Mouse (Mus musculus): ENCODE data around the gene Tmtc2.

Gene Tmtc2

DNA sequence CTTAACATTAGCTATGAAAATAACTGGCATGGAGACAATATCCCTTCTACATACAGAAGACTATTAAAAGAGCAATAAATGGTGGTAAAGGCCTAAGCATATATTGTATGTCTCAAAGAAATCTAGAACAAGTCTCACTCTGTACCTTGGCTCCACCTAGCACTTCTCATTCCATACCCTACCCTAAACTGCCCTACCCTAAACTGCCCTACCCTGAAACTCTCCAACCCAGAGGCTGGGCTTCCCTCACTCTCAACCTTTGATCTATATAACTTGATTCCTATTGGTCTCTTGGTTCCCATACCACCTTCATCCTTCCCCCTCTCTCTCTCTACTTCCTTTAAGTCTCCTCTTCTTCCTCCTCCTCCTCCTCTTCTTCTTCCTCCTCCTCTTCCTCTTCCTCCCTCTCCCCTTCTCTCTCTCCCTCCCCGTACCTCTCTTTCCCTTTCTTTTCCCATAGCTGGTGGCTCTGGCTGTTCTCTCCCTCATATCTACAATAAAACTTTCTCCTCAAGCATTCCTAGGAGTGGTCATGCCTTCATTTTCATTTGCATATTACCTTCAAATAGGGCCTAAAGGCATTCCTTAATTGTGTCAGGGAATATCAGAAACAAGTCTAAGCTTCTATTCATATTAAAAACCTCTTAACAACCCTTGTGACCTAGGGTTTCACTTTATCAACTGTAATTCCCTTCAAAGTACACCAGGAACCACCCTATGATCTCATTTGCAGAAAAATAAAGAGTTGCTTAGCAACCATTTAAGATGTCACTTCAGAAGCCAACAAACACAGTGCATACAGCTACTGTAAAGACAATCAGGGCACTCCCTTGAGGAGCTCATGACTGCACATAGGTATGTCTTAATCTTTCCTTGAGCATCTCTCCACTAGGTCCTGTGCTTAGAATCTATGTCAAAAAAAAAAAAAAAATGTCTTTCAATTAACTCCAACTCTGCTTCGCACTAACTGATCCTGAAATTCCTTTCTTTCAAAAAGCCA, 29.9 kb downstream of the Tmtc2 start:
- no peak for DNase-seq

DNA sequence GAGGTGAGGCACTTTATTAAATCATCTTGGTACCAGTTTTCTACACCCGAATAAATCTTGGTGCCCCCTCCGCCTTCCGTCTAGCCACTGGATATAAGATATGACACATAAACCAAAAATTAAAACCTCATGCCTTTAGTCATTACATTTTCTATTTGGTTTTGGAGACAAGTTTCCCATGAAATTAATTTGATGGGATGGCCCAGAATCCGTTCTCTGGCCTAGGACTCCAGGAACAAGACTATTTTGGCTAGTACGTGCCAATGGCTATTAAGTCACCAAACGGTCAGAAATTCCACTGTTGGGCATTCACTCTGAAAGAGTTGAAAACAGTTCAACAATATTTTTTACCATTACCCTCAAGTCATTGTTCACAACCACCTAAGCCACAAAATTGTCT, 32.2 kb downstream of the Tmtc2 start:
- no peak for DNase-seq

DNA sequence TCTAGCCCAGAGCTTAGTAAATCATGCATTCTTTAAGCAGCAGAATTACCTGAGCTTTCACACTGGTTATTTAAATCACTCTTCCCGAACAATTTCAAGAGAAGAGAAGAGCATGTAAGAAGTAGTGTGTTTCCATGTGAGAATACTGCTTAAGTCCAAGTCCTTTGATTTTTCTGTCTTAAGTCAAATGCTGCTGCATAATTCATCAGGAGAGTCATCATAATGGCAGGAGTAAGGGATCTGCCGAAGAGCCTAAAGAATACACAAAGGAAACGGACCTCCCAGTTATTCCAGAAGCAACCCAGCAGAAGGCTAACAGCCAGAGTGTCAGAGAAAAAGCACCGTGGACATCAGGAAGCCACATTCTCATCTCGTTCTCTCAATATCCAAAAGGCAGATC, 34.6 kb downstream of the Tmtc2 start:
- no peak for DNase-seq

DNA sequence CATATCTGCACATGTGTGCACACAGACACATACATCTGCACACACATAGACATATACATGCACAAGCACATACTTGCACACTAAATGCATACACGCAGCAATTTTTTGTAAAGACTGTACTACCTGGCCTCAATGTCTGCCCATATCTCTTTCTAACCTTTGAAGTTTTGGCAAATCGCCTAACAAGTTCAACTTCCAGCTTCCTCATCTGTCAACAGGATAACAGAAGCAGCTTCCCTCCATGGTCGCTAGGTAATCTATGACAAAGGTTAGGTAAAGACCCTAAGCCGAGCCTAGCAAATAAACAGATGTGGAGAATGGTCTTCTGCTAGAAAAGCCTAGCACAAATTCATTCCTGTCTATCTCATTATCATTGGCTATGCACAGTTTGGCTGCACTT, 37.3 kb downstream of the Tmtc2 start:
- no peak for DNase-seq

DNA sequence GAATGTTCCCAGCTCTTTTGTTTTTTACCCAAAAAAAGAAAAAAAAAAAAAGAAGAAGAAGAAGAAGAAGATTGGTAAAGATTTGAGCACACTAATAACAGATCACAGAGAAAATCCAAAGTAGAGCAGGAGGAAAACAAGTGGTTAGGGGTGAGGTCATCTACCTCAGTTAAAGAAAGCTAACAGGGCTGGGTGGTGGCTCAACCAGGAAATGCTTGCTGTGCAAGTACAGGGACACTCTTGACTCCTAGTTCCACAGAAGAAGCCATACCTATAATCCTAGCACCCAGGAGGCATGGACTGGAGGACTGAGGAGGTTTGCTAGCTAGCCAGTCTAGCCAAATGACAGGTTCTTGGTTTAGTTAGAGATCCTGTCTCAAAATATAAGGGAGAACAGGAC, 38.4 kb downstream of the Tmtc2 start:
- DNase-seq: no peak

DNA sequence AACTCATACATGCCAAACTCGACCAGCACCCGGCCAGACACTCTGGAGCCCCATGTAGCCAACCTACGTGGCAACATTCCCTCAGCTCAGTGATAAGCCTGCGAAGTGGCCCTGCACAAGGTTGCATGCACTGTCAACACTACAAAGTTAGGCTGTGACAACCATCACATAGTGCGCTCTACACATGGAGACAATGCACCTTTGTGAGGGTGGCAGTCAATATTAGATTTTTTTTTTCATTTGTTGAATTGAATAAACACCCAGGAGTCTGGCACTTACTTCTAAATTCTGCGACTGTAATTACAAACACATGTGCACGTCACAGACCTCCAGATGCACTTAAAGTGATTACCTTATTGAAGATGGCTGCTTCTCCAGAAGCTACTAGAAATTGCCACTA, 41.5 kb downstream of the Tmtc2 start:
- no peak for DNase-seq

DNA sequence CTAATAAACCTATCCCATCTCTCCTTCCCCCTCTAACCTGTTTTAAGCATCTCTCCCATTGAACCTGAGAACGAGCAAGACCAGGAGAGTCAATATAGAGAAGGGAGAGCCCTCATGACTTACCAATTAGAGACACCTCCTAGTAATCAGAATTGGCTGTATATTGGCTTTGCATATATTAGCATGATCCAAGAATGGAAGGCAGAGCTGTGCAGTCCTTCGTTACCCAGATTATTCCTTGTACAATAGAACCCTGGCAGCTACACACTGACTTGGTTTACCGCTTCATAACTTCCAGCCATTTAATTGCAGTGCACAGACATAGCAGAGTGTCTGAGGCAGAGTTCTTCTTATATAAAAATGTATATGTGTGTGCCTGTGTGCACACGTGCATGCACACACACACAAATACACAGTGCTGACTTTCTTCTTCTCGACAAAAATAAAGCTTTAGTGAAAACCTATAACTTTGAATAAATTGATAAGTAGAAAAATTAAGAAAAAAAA, 42.2 kb downstream of the Tmtc2 start:
- no peak for DNase-seq

DNA sequence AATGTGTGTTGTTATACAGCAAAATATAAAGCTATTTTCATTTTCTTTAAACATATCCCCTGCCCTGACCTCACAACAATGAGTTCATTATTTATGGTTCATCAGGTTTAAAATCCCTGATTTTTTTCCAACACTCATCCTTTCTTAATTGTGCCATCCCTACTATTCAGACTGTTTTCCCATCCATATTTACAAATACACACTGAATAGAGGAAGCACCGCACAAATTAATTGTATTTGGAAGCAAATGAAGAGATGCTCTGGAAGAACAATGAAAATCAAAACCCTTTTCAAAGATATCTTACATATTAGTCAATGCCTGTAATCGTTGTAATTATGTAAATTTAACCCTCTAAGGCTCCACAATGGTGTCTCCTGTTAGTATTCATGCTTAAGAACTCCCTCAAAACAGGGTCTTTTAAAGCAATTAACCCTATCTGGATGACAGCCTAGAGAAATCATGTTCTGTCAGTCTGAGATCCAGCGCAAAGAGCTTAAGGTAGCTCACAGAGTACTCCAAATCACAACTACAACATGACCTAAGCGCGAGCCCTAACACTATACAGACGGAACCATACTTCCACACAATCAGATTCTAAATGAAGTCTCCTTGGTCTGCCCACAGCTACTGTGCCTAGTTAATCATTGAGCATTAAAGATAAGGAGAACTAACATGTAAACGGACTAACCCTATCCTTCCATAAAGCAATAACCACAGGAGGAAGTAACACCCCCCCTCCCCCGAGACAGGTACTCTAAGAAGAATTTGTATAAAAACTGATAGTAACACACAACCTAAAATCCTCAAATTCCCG, 43.0 kb downstream of the Tmtc2 start:
- no peak for DNase-seq

DNA sequence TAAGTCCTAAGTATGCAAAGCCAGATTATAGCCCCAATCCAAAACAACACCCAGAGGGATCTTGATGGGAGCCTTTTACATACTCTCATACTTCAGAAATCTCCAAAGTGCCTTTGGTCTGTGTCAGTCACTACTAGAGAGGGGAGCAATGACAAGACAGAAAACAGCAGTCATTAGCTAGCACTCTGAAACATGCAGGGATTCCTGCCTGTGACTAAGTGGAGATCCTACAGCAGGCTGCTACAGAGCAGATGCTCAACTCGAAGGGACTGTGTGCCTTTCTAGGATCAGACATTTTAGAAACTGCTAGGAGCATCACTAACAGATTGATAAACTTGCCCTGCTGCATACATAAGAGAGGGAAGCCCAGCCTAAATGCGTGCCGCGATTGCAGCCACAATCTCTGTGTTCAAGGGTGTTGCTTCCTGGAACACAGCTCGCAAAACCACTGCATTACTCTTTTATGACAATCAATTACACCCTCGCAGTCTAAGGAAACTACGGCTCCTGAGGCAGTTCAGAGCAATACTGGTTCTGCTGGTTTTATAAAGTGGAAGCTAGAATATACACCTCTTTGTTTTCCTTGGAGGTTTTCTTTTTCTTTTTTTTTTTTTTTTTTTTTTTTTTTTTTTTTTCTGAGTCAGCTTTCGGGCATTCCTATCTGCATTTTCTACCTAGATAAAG, 50.7 kb downstream of the Tmtc2 start:
- DNase-seq: no peak

DNA sequence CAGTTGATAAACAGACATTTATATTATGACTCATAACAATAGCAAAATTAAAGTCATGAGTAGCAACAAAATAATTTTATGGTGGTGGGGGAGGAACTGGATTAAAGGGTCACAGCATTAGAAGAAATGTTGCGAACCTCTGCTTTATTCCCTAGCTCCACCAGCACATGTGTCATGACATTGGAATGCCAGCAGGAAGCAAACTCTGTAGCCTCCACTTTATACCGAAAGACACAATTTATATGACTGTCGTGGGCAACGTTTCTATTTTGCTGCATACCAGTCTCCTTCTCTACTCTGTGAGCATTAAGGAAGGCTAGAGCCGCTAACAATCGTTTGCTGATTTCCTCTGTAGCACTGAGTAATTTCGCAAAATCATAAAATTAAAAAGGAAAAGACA, 51.8 kb downstream of the Tmtc2 start:
- DNase-seq: no peak

DNA sequence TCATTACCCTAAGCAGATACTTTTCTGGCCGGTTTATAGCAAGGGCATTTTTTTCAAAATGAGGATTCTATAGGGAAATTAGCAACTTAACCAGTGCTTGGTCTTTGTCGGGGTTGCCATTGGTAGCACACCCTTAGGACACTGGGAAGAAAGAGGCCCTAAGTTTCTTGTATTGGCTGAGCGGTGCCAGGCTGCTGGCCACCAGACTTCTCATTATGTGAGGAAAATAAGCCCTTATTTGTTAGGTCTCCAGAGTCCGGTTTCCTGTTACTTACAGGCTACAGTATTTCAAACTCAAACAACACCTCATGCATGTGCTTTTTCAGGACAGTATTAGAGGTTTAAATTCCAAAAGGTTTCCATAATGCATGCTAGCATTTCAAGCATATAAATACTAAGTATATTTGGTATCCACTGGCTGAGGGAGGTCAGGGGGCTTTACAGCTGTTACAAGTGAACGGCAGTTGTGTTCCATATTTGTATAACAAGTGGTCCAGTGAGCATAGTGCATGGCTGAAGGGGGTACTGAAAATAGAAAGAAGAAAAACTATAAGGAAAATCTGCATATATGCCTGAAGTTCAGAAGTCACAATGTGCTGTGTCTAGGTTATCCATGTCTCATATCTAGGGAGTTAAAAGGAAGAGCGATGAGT, 55.0 kb downstream of the Tmtc2 start:
- no peak for DNase-seq

DNA sequence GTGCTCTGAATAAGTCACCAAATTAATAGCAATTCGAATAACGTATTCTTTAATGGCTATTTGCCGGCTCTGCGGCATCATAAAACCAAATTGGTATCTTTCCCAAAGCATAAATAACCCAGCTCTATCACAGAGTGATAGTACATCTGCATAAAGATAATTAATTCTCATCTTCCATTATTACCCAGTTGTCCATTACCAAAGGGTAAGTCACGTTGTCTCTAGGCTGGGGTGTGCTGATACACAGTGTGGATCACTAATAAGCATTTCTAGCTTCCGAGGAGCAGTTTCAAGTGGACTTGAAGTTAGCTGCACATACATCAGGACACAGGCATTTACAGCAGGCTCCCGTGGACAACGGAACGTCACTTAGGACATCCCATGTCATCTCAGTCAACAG, 56.1 kb downstream of the Tmtc2 start:
- no peak for DNase-seq

DNA sequence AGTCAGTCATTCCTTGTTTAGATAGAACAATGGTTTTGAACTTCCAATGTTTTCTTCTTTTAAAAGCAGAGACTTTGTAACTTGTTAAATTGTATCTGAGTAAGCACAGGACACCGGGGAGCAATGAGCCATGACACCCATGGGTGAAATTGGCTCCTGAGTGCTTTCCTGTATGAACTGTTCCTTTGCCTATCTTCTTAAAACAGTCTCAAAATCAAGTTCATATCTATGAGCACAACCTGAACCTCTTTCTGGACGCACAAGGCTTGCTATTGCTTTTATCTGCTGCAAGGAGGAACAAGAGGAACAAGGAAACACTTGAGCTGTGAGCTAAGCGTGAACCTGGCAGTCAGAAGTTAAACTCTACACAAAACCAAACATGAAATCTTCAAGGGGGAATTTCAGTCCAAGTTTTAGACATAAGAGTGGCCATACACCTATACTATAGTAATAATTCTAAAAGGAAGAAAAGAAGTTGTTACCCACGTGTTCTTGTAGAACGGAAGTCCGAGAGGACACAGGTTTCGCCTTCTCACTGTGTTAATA, 60.4 kb downstream of the Tmtc2 start:
- no peak for DNase-seq

DNA sequence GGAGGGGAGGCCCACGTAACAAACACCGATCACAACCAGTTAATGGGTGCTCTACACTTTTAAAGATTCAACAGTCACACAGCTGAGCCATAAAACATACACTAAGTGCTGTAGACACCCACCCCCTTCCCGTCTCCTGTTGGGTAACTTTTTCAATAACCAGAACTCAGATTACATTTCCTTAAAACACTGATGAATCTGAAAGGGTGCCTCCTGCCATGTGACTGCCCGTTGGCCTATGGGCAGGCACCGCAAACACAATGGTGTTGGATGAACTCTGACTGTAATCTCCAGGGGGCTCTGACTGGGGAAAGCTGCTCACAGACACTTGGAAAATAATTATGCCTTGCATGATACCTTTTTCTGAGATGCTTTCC, 64.4 kb downstream of the Tmtc2 start:
- no peak for DNase-seq

DNA sequence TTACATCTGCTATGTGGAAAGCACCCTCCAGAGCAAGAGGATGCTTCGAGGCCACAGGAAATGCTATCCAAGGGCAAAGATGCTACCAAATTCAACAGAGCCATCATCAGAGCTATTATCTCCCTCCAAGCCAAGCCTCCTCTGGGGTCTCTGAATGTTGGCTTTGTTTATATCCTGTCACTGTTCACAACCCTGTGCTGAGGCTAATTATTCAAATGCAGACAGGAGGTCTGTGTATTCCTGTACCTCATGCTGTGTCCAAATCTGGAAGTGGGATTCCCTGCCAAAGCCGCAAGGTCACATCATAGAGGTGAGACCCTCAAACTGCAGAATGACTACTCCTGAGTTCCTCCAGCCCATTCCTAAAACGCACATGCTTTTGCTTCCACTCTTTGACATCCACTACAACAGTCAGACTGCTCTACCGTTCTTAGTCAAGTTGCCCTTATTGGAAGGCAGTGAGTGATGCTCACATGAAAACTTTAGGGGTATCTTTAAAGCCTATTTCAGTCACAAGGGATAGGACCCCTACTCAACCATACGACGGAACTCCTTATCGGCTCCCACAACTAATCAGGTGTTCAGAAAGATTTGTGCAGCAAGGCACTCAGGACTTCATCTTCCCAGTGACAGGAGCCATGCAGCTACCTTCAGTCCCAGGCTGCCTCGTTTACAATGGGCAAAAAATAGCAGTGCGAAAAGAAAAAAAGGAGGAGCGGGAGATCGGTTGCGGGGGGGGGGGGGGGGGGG, 64.9 kb downstream of the Tmtc2 start:
- no peak for DNase-seq

DNA sequence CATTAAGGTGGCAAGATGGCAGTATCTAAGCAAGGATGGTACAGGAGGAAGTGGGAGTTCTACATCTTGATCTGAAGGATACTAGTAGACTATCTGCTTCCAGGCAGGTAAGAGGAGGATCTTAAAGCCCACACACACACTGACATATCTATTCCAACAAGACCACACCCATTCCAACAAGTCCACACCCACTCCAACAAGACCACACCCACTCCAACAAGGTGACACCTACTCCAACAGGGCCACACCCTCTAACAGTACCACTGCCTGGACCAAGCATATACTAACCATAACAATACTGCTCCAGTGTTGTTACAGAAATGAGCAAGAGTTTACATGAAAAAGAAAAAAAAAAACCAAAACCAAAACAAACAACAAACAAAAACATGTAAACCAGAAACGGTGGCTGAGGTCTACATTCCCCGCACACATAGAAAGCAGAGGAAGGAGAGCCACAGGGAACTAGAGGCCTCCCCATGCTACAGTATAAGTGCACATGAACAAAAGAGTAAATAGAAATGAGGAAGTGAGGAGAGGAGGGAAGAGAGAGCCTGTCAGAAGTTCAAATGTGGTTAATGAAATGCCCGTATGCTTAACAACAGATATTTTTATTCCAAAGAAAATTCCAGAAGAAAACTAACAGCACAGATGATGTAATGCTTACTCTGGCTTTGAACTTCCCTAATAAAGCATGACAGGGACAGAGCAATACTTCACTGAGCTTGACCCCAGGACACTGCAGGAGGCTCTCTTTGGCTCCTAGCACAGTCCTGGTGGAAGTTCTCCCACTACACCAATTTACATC, 66.1 kb downstream of the Tmtc2 start:
- no peak for DNase-seq

DNA sequence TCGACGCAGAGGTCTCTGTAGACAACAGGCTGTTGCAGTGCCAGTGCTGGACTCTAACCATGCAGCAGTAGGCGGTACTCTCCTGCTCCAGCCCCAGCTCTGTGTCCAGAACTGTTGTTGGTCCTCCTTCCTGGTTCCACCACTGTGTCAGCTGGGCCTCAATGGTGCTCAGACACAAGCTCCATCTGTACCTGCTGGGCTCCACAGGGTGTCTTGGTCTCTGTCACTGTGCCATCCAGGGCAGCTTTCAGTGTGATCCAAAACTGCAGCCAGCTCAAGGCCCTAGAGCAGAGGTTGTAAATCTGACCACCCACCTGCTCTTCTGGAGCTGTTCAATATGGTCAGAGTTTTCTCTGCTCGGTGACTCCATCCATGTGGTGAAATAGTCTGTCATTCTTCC, 68.2 kb downstream of the Tmtc2 start:
- no peak for DNase-seq

DNA sequence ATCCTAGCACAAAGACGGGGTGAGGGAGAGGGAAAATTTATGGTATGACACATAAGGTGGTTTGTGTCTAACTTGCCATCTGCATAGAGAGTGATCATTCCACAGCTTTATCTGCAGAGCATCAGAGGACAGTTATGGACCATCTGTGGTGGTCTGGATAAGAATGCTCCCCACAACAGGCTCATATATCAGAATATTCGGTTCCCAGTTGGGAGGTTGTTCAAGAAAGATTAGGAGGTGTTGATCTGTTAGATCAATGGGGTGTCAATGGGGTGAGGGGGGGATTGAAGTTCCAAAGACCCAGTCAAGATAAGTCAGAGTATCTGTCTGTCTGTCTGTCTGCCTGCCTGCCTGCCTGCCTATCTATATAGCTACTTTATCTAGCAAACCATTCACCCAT, 69.8 kb downstream of the Tmtc2 start:
- DNase-seq: no peak

DNA sequence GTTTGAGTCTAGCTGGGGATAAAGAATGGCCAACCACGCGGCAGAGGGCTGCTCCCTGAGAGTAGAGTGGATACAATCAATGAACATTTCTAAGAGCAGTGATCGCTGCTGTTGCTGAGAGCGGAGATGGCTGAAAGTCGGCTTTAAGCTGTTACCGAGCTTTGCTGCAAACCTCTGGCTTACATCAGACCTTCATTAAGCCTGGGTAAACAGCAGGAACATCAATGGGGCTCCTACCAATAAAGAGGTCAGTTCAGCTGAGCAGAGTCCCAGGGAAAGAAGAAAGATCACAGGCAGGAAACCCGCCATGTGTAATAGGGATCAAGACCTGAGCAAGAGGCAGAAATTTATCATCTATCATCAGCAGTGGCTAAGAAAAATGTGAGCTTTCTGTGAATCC, 72.5 kb downstream of the Tmtc2 start:
- no peak for DNase-seq

DNA sequence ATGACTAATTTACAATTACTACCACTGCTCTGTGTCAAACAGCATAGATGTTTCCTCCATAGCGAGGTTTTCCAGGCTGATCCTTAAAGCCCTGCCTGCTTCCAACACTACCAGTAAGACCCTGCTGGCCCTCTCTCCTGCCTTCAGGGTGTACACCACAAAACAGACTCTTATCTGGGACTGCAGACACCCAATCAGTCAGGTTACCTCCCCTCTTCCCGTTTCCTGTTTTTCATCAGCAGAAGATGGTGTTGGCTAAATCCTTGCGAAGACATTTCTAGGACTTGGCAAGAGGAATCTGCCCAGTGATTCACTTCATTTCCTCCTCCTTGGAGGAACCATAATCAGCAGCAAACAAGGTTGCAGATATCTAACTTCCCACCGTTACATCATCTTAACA, 73.8 kb downstream of the Tmtc2 start:
- DNase-seq: no peak

DNA sequence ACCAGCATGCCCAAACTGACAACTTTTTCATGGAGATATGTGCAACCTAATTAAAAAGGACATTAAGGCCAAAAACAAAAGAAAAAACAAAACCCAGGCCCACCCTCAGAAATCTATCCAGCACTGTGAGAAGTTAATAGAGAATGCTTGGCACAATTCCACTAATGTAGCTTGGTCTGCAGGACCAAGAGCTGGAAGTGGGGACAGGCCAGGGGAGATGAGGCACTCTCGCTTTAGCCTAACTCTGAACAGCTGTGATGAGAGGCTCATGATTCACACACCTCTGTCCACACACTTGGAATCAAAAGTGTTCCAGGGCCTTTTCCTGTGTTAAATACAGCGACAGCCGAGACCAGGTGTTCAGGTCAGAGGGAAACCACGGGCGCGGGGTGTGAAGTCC, 79.0 kb downstream of the Tmtc2 start:
- DNase-seq: no peak

Measured in right cerebral cortex, postnatal 4 days (tissue).